Mouse (Mus musculus): ENCODE measurements at regions not wholly inside any gene's neighbourhood (a gene's known extent, or its start where the extent isn't known, plus 50 kb on each side); places are given as distances from the start of the nearest gene placed in this dataset.

- no peaks in the 10 kb centered on the region for H3K36me3 ChIP-seq (replicated peaks in 1 of 2; ENCODE audit: control insufficient read depth in 1 of 2, insufficient read depth in 1 of 2, low read length in 1 of 2)
- peaks cover 21 to 62% of the 10 kb centered on the region in 2 experiments for H3K4me1 ChIP-seq (ENCODE audit: control insufficient read depth in 1 of 2, insufficient read depth in 2 of 2)
- H3K79me2 ChIP-seq (replicated peaks; ENCODE audit: control insufficient read depth, extremely low read depth, insufficient read depth, poor library complexity, severe bottlenecking) = no peaks in the 10 kb centered on the region
- in situ Hi-C loops (cut with MboI; ENCODE audit: low pct_ligation_motif_present, low pct_unique_long_range_greater_than_20kb, low sequenced_read_pairs) (no loop called here), dilution Hi-C loops (cut with MboI; ENCODE audit: extremely low pct_ligation_motif_present, extremely low pct_unique_long_range_greater_than_20kb, low sequenced_read_pairs) (no loop called here)
- H3K4me2 ChIP-seq (ENCODE audit: insufficient read depth, low read depth, poor library complexity, severe bottlenecking) = no peak overlapping the region
- DNase-seq (ENCODE audit: extremely low read depth) = no peak
- no peak overlapping the region for H3K27ac ChIP-seq (ENCODE audit: insufficient read depth, low read depth)
- H3K4me3 ChIP-seq (replicated peaks in 1 of 3; ENCODE audit: low read depth in 2 of 3, low read length in 2 of 3, poor library complexity in 1 of 3) = no peak overlapping the region
- TF ChIP-seq ZNF384 (IDR thresholded peaks at IDR 0.05; ENCODE audit: low read depth, low read length) (no peak), NRF1 (IDR thresholded peaks at IDR 0.05; ENCODE audit: low read depth, low read length) (no peak), POLR2A (IDR thresholded peaks at IDR 0.05; ENCODE audit: low read depth, low read length) (no peak), POLR2AphosphoS2 (IDR thresholded peaks at IDR 0.05; ENCODE audit: low read depth, low read length) (no peak), NELFE (IDR thresholded peaks at IDR 0.05; ENCODE audit: low read depth, low read length) (no peak), MXI1 (IDR thresholded peaks at IDR 0.05; ENCODE audit: low read depth, low read length) (no peak), MAFK (IDR thresholded peaks at IDR 0.05; ENCODE audit: insufficient replicate concordance, low read length) (no peak), RAD21 (IDR thresholded peaks at IDR 0.05; ENCODE audit: low read depth, low read length) (no peak), EP300 (IDR thresholded peaks at IDR 0.05; ENCODE audit: low read length) (no peak), TBP (conservative IDR thresholded peaks at IDR 0.05; ENCODE audit: low read depth, low read length) (no peak), RCOR1 (conservative IDR thresholded peaks at IDR 0.05; ENCODE audit: low read depth, low read length) (no peak), JUN (IDR thresholded peaks at IDR 0.05; ENCODE audit: insufficient read depth, low read depth, low read length) (no peak), SMC3 (IDR thresholded peaks at IDR 0.05; ENCODE audit: low read depth, low read length) (no peak), MYC (IDR thresholded peaks at IDR 0.05; ENCODE audit: low read depth, low read length) (no peak), MAZ (IDR thresholded peaks at IDR 0.05; ENCODE audit: low read depth, low read length) (no peak), CHD2 (IDR thresholded peaks at IDR 0.05; ENCODE audit: low read length) (no peak), GABPA (IDR thresholded peaks at IDR 0.05; ENCODE audit: insufficient replicate concordance, low read depth, low read length) (no peak), UBTF (IDR thresholded peaks at IDR 0.05; ENCODE audit: low read depth, low read length) (no peak), USF2 (conservative IDR thresholded peaks at IDR 0.05; ENCODE audit: low read depth, low read length) (no peak)
- H3K27me3 ChIP-seq (replicated peaks) = no peaks in the 10 kb centered on the region
- H3K9me3 ChIP-seq (replicated peaks; ENCODE audit: low read length) = no peaks in the 10 kb centered on the region
- no peak overlapping the region for H3K9ac ChIP-seq (ENCODE audit: insufficient read depth, low read depth)
Measured at GRCm38 (mm10) chr16:21315751-21316151, 107.2 kb upstream of the Vps8 start.

DNA sequence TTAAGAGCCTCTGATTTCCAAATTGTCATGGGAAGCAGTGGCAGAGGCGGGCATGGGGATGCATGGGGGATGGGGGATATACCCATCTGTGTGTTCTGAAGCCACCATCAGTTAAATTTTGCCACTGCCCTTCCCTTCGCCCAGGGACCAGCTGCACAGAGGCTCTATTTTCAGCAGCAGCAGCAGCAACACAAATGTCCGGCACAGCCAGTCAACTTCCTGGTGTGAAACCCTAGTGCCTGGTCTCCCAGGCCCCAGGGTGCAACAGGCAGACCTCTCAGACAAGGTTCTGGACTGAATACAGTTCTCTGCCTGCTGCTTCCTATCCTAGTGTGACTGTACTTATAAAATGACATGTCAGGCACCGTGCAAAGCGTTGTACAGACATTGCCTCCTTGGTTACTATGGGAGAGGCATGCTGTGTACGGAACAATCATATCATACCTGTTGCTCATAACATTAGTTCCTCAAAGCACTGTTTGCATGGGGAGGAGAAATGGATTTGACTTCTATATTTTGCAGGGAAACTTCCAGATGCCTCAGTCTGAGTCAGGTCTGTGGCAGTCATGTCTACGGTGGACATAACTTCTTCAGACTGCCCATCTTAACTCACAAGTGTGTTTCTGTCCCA is 104.8 kb upstream of the Vps8 start:
- in situ Hi-C loops (cut with MboI; ENCODE audit: low pct_ligation_motif_present, low pct_unique_long_range_greater_than_20kb, low sequenced_read_pairs) = no loop called here

More for the DNA sequence above, 104.8 kb upstream of the Vps8 start:
- no peak overlapping the region for H3K4me3 ChIP-seq (replicated peaks in 1 of 3; ENCODE audit: low read depth in 2 of 3, low read length in 2 of 3, poor library complexity in 1 of 3)
- H3K27ac ChIP-seq (ENCODE audit: insufficient read depth, low read depth) = no peak overlapping the region
- TF ChIP-seq MAZ (IDR thresholded peaks at IDR 0.05; ENCODE audit: low read depth, low read length) (no peak), BHLHE40 (IDR thresholded peaks at IDR 0.05; ENCODE audit: low read depth, low read length) (0 out of 2 replicates have a peak, but pooled peaks have one; percentile 6), ELF1 (IDR thresholded peaks at IDR 0.05; ENCODE audit: low read depth, low read length) (peak; percentile 55), JUN (IDR thresholded peaks at IDR 0.05; ENCODE audit: insufficient read depth, low read depth, low read length) (0 out of 2 replicates have a peak, but pooled peaks have one; percentile 12), MAX (IDR thresholded peaks at IDR 0.05; ENCODE audit: low read length) (0 out of 2 replicates have a peak, but pooled peaks have one; percentile 47), JUND (conservative IDR thresholded peaks at IDR 0.05; ENCODE audit: low read depth, low read length) (peak; percentile 59), EP300 (IDR thresholded peaks at IDR 0.05; ENCODE audit: low read length) (peak; percentile 73), SIN3A (IDR thresholded peaks at IDR 0.05; ENCODE audit: low read length) (peak; percentile 40; the same call in 1 of the 2 replicates), ZC3H11A (IDR thresholded peaks at IDR 0.05; ENCODE audit: low read depth, low read length) (no peak), ETS1 (conservative IDR thresholded peaks at IDR 0.05; ENCODE audit: low read depth, low read length) (peak; percentile 44; the same call in 1 of the 2 replicates), MEF2A (IDR thresholded peaks at IDR 0.05; ENCODE audit: borderline replicate concordance, low read depth, low read length) (peak; percentile 9; the same call in 1 of the 2 replicates)
- H3K4me2 ChIP-seq (ENCODE audit: insufficient read depth, low read depth, poor library complexity, severe bottlenecking) = no peak overlapping the region
- no peaks in the 10 kb centered on the region for H3K27me3 ChIP-seq (replicated peaks)
- H3K9me3 ChIP-seq (replicated peaks; ENCODE audit: low read length) = no peaks in the 10 kb centered on the region
- DNase-seq (ENCODE audit: extremely low read depth) = peak; percentile 78
- H3K79me2 ChIP-seq (replicated peaks; ENCODE audit: control insufficient read depth, extremely low read depth, insufficient read depth, poor library complexity, severe bottlenecking) = no peaks in the 10 kb centered on the region
- dilution Hi-C loops (cut with MboI; ENCODE audit: extremely low pct_ligation_motif_present, extremely low pct_unique_long_range_greater_than_20kb, low sequenced_read_pairs) = no loop called here
- no peaks in the 10 kb centered on the region for H3K36me3 ChIP-seq (replicated peaks in 1 of 2; ENCODE audit: control insufficient read depth in 1 of 2, insufficient read depth in 1 of 2, low read length in 1 of 2)
- no peak overlapping the region for H3K9ac ChIP-seq (ENCODE audit: insufficient read depth, low read depth)
- peaks cover 21 to 71% of the 10 kb centered on the region in 2 experiments for H3K4me1 ChIP-seq (ENCODE audit: control insufficient read depth in 1 of 2, insufficient read depth in 2 of 2)

Data from CH12.LX (cell line).